Mouse (Mus musculus) C2C12 (cell line): Measurements from ENCODE around the gene Cela2a.

Source experiments
- CTCF ChIP-seq: IDR thresholded peaks from one replicate; pipeline ENCODE4 v1.5.1; 2011; ENCODE audit not compliant: control insufficient read depth, insufficient read depth, insufficient read length
- MAX ChIP-seq: IDR thresholded peaks from one replicate; pipeline ENCODE4 v1.6.1; 2011; ENCODE audit warnings: mild to moderate bottlenecking, control low read depth

DNA sequence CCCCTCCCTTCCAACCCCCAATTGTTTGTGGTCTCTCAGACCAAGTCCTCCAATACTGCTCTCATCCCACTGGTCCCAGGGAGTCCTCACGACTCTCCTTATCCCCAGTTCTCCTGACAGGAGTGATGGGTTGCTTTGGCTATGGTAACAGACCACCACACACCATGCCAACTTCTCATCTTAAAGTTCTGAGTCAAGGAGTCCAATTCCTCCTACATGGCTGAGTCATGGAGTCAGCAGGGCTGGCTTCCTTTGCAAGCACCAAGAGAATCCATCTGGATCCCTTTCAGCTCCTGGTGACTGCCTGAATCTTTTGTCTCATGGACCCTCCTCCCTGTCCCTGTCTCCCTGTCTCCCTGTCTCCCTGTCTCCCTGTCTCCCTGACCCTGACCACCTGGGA, 8.0 kb upstream of the Cela2a start:
- TF ChIP-seq CTCF (no peak), MAX (no peak)
